Mouse (Mus musculus): ENCODE results near the gene Camk1d. TPM values are rescaled to one million over a fixed set of nuclear protein-coding genes. Genes with fewer than 3 reads are reported as not detected.

The Camk1d gene
- polyA plus RNA-seq, 1 experiment = 1.4 TPM

- Histone ChIP-seq H3K4me3 (ENCODE audit: control insufficient read depth, low read depth, low read length) (no peak overlapping the region), H3K4me1 (ENCODE audit: control insufficient read depth, insufficient read depth, low read length) (no peaks in the 10 kb centered on the region), H3K27ac (ENCODE audit: control insufficient read depth, insufficient read depth, low read depth, low read length) (no peak overlapping the region), H3K36me3 (ENCODE audit: control insufficient read depth, insufficient read depth, low read length) (no peaks in the 10 kb centered on the region), H3K27me3 (ENCODE audit: control insufficient read depth, insufficient read depth, low read length) (no peaks in the 10 kb centered on the region)
- no peak for TF ChIP-seq CTCF (IDR thresholded peaks at IDR 0.05; ENCODE audit: control insufficient read depth, insufficient read depth, insufficient replicate concordance, low read depth, low read length)
- no peak for TF ChIP-seq POLR2A (IDR thresholded peaks at IDR 0.05; ENCODE audit: control insufficient read depth, low read depth, low read length)
Observed at GRCm38 (mm10) chr2:5429921-5430320, 284.4 kb downstream of the Camk1d start.

GRCm38 (mm10) chr2:5426110-5426509 lies 288.2 kb downstream of the Camk1d start:
- no peak overlapping the region for H3K27ac ChIP-seq (ENCODE audit: control insufficient read depth, insufficient read depth, low read depth, low read length)
- H3K36me3 ChIP-seq (ENCODE audit: control insufficient read depth, insufficient read depth, low read length) = no peaks in the 10 kb centered on the region
- no peak overlapping the region for H3K4me3 ChIP-seq (ENCODE audit: control insufficient read depth, low read depth, low read length)
- TF ChIP-seq POLR2A (IDR thresholded peaks at IDR 0.05; ENCODE audit: control insufficient read depth, low read depth, low read length) (no peak), CTCF (IDR thresholded peaks at IDR 0.05; ENCODE audit: control insufficient read depth, insufficient read depth, insufficient replicate concordance, low read depth, low read length) (no peak)
- no peaks in the 10 kb centered on the region for H3K4me1 ChIP-seq (ENCODE audit: control insufficient read depth, insufficient read depth, low read length)
- H3K27me3 ChIP-seq (ENCODE audit: control insufficient read depth, insufficient read depth, low read length) = no peaks in the 10 kb centered on the region

GRCm38 (mm10) chr2:5425612-5426011 lies 288.7 kb downstream of the Camk1d start:
- Histone ChIP-seq H3K4me1 (ENCODE audit: control insufficient read depth, insufficient read depth, low read length) (no peaks in the 10 kb centered on the region), H3K36me3 (ENCODE audit: control insufficient read depth, insufficient read depth, low read length) (no peaks in the 10 kb centered on the region), H3K27me3 (ENCODE audit: control insufficient read depth, insufficient read depth, low read length) (no peaks in the 10 kb centered on the region), H3K4me3 (ENCODE audit: control insufficient read depth, low read depth, low read length) (no peak overlapping the region), H3K27ac (ENCODE audit: control insufficient read depth, insufficient read depth, low read depth, low read length) (no peak overlapping the region)
- no peak for TF ChIP-seq CTCF (IDR thresholded peaks at IDR 0.05; ENCODE audit: control insufficient read depth, insufficient read depth, insufficient replicate concordance, low read depth, low read length)
- no peak for TF ChIP-seq POLR2A (IDR thresholded peaks at IDR 0.05; ENCODE audit: control insufficient read depth, low read depth, low read length)

GRCm38 (mm10) chr2:5420621-5421196 lies 293.6 kb downstream of the Camk1d start:
- H3K36me3 ChIP-seq (ENCODE audit: control insufficient read depth, insufficient read depth, low read length) = no peaks in the 10 kb centered on the region
- no peak overlapping the region for H3K27ac ChIP-seq (ENCODE audit: control insufficient read depth, insufficient read depth, low read depth, low read length)
- no peaks in the 10 kb centered on the region for H3K4me1 ChIP-seq (ENCODE audit: control insufficient read depth, insufficient read depth, low read length)
- no peak overlapping the region for H3K4me3 ChIP-seq (ENCODE audit: control insufficient read depth, low read depth, low read length)
- H3K27me3 ChIP-seq (ENCODE audit: control insufficient read depth, insufficient read depth, low read length) = no peaks in the 10 kb centered on the region
- TF ChIP-seq CTCF (IDR thresholded peaks at IDR 0.05; ENCODE audit: control insufficient read depth, insufficient read depth, insufficient replicate concordance, low read depth, low read length) = no peak
- no peak for TF ChIP-seq POLR2A (IDR thresholded peaks at IDR 0.05; ENCODE audit: control insufficient read depth, low read depth, low read length)

GRCm38 (mm10) chr2:5418802-5419201 lies 295.5 kb downstream of the Camk1d start:
- Histone ChIP-seq H3K27me3 (ENCODE audit: control insufficient read depth, insufficient read depth, low read length) (no peaks in the 10 kb centered on the region), H3K4me3 (ENCODE audit: control insufficient read depth, low read depth, low read length) (no peak overlapping the region), H3K36me3 (ENCODE audit: control insufficient read depth, insufficient read depth, low read length) (no peaks in the 10 kb centered on the region), H3K4me1 (ENCODE audit: control insufficient read depth, insufficient read depth, low read length) (no peaks in the 10 kb centered on the region), H3K27ac (ENCODE audit: control insufficient read depth, insufficient read depth, low read depth, low read length) (no peak overlapping the region)
- TF ChIP-seq POLR2A (IDR thresholded peaks at IDR 0.05; ENCODE audit: control insufficient read depth, low read depth, low read length) (no peak), CTCF (IDR thresholded peaks at IDR 0.05; ENCODE audit: control insufficient read depth, insufficient read depth, insufficient replicate concordance, low read depth, low read length) (no peak)

GRCm38 (mm10) chr2:5417158-5418032 lies 296.9 kb downstream of the Camk1d start:
- Histone ChIP-seq H3K4me3 (ENCODE audit: control insufficient read depth, low read depth, low read length) (no peak overlapping the region), H3K27me3 (ENCODE audit: control insufficient read depth, insufficient read depth, low read length) (no peaks in the 10 kb centered on the region), H3K36me3 (ENCODE audit: control insufficient read depth, insufficient read depth, low read length) (no peaks in the 10 kb centered on the region), H3K4me1 (ENCODE audit: control insufficient read depth, insufficient read depth, low read length) (no peaks in the 10 kb centered on the region), H3K27ac (ENCODE audit: control insufficient read depth, insufficient read depth, low read depth, low read length) (no peak overlapping the region)
- TF ChIP-seq CTCF (IDR thresholded peaks at IDR 0.05; ENCODE audit: control insufficient read depth, insufficient read depth, insufficient replicate concordance, low read depth, low read length) (no peak), POLR2A (IDR thresholded peaks at IDR 0.05; ENCODE audit: control insufficient read depth, low read depth, low read length) (no peak)

- H3K4me1 ChIP-seq (ENCODE audit: control insufficient read depth, insufficient read depth, low read length) = no peaks in the 10 kb centered on the region
- H3K27ac ChIP-seq (ENCODE audit: control insufficient read depth, insufficient read depth, low read depth, low read length) = no peak overlapping the region
- H3K4me3 ChIP-seq (ENCODE audit: control insufficient read depth, low read depth, low read length) = no peak overlapping the region
- no peaks in the 10 kb centered on the region for H3K27me3 ChIP-seq (ENCODE audit: control insufficient read depth, insufficient read depth, low read length)
- no peak for TF ChIP-seq CTCF (IDR thresholded peaks at IDR 0.05; ENCODE audit: control insufficient read depth, insufficient read depth, insufficient replicate concordance, low read depth, low read length)
- TF ChIP-seq POLR2A (IDR thresholded peaks at IDR 0.05; ENCODE audit: control insufficient read depth, low read depth, low read length) = no peak
- no peaks in the 10 kb centered on the region for H3K36me3 ChIP-seq (ENCODE audit: control insufficient read depth, insufficient read depth, low read length)
Observed at GRCm38 (mm10) chr2:5411774-5412173, 302.5 kb downstream of the Camk1d start.

Data from testis, adult 2 months (tissue).